Mouse (Mus musculus): ENCODE data around the gene Fgfr2.

DNA sequence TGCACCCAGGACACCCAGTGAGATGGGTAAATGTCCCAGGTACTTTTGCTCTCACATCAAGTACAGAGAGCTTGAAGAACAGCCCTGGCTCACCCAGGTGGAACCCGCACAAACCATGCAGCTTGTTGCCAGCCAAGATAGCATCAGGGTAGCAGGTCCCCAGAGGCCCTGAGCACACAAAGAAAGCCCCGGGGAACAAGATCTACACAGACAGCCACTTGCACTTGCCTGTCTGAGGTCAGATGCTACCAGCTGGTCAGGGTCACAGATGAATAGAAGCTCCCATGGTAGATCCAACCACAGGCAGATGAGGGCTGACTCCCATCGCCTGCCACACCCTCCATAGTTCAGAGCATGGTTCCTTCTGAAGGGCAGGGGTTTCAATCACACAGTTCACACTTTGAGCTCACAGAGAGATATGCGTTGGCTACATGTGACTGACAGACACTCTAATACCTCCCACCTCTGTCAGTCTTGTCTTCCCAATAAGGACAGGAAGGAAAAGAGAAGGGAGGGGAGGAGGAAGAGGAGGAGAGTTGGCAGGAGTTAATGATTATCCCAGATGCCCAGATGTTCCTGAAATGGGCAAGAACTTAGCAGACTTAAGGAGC lies 642.3 kb downstream of the Fgfr2 start:
- TF ChIP-seq POLR2A (IDR thresholded peaks at IDR 0.05; ENCODE audit: control insufficient read depth, low read depth, low read length), result no peak
- TF ChIP-seq CTCF (IDR thresholded peaks at IDR 0.05; ENCODE audit: control insufficient read depth, insufficient read depth, insufficient replicate concordance, low read depth, low read length), result no peak
